Mouse (Mus musculus) olfactory bulb, adult 2 months (tissue): ENCODE measurements around the gene Parp8. TPM values are rescaled to one million over a fixed set of nuclear protein-coding genes. Genes with fewer than 3 reads are reported as not detected.

Source experiments
- H3K27ac ChIP-seq: fragments of 200-500 bp; 2 replicates; pipeline ENCODE4 v1.5.1; 2012; ENCODE audit warnings: low read depth, low read length; ENCODE audit not compliant: insufficient read depth
- H3K4me1 ChIP-seq: fragments of 200-500 bp; 2 replicates; pipeline ENCODE4 v1.6.1; 2012; ENCODE audit warnings: low read length; ENCODE audit not compliant: control insufficient read depth, insufficient read depth
- H3K4me3 ChIP-seq: fragments of 200-500 bp; 2 replicates; pipeline ENCODE4 v1.5.1; 2012; ENCODE audit warnings: mild to moderate bottlenecking, low read depth, low read length, moderate library complexity; ENCODE audit not compliant: insufficient read depth
- CTCF ChIP-seq: fragments of 200-500 bp; IDR thresholded peaks from 2 replicates; pipeline ENCODE4 v1.5.1; 2012; ENCODE audit warnings: low read depth, mild to moderate bottlenecking, low read length, moderate library complexity; ENCODE audit not compliant: insufficient read depth
- POLR2A ChIP-seq: fragments of 200-500 bp; IDR thresholded peaks from 2 replicates; pipeline ENCODE4 v1.6.1; 2012; ENCODE audit warnings: mild to moderate bottlenecking, low read depth, low read length, moderate library complexity; ENCODE audit not compliant: insufficient read depth
- WGBS: fragments of 180-500 bp; shearing (Covaris S2); methylation state at CpG from one replicate; pipeline ENCODE4 v1.1.7; 2018; 5-methylcytosine and 5-hydroxymethylcytosine counted together
- polyA plus RNA-seq: library from polyadenylated mRNA; stranded (reverse); fragments of >200 nt; gene quantifications from 2 replicates; pipeline ENCODE4 v1.2.4, GENCODE M21; 2012; ENCODE audit warnings: low replicate concordance; ENCODE audit not compliant: missing spikeins, insufficient read depth, insufficient read length

Gene Parp8
- polyA plus RNA-seq, 1 experiment, result not detected

GRCm38 (mm10) chr13:117000493-117000892, 24.8 kb downstream of the Parp8 start:
- 90% methylated on average over 3 of the region's 3 CpGs for WGBS
- TF ChIP-seq CTCF (no peak), POLR2A (no peak)

GRCm38 (mm10) chr13:116991560-116991959, 33.8 kb downstream of the Parp8 start:
- Histone ChIP-seq H3K4me3 (no peak overlapping the region), H3K4me1 (no peaks in the 10 kb centered on the region), H3K27ac (no peak overlapping the region)
- WGBS, result 85% methylated on average over 7 of the region's 7 CpGs
- TF ChIP-seq CTCF, result no peak

More at GRCm38 (mm10) chr13:117000493-117000892, 24.8 kb downstream of the Parp8 start:
- no peak overlapping the region for H3K4me3 ChIP-seq
- no peak overlapping the region for H3K27ac ChIP-seq
- H3K4me1 ChIP-seq, result no peaks in the 10 kb centered on the region

GRCm38 (mm10) chr13:116990327-116990726, 35.0 kb downstream of the Parp8 start:
- H3K27ac ChIP-seq, result no peak overlapping the region
- no peaks in the 10 kb centered on the region for H3K4me1 ChIP-seq
- TF ChIP-seq POLR2A (no peak), CTCF (no peak)
- 94% methylated on average over 4 of the region's 4 CpGs for WGBS
- H3K4me3 ChIP-seq, result no peak overlapping the region

GRCm38 (mm10) chr13:116988706-116989105, 36.6 kb downstream of the Parp8 start:
- H3K4me1 ChIP-seq, result no peaks in the 10 kb centered on the region
- no peak overlapping the region for H3K27ac ChIP-seq
- no peak overlapping the region for H3K4me3 ChIP-seq
- 93% methylated on average over 2 of the region's 2 CpGs for WGBS
- TF ChIP-seq POLR2A (no peak), CTCF (no peak)

- H3K4me3 ChIP-seq, result no peak overlapping the region
- TF ChIP-seq CTCF (no peak), POLR2A (no peak)
- 85% methylated on average over 7 of the region's 7 CpGs for WGBS
- H3K4me1 ChIP-seq, result no peaks in the 10 kb centered on the region
- no peak overlapping the region for H3K27ac ChIP-seq
These were observed 37.1 kb downstream of the Parp8 start for GRCm38 (mm10) chr13:116988208-116988607.

GRCm38 (mm10) chr13:116987284-116987683, 38.1 kb downstream of the Parp8 start:
- Histone ChIP-seq H3K4me1 (no peaks in the 10 kb centered on the region), H3K4me3 (no peak overlapping the region), H3K27ac (no peak overlapping the region)
- TF ChIP-seq POLR2A, result no peak
- TF ChIP-seq CTCF, result no peak
- WGBS, result 86% methylated on average over 3 of the region's 3 CpGs

GRCm38 (mm10) chr13:116986658-116987057, 38.7 kb downstream of the Parp8 start:
- TF ChIP-seq POLR2A, result no peak
- no peak for TF ChIP-seq CTCF
- Histone ChIP-seq H3K27ac (no peak overlapping the region), H3K4me1 (no peaks in the 10 kb centered on the region), H3K4me3 (no peak overlapping the region)
- 98% methylated on average over 7 of the region's 7 CpGs for WGBS

GRCm38 (mm10) chr13:116974081-116974860, 51.1 kb downstream of the Parp8 start:
- peaks cover 2% of the 10 kb centered on the region; the same call in 1 of the 2 replicates for H3K4me1 ChIP-seq
- WGBS, result 77% methylated on average over 7 of the region's 7 CpGs
- TF ChIP-seq POLR2A (no peak), CTCF (no peak)
- H3K27ac ChIP-seq, result no peak overlapping the region
- H3K4me3 ChIP-seq, result no peak overlapping the region

GRCm38 (mm10) chr13:116973491-116973890, 51.8 kb downstream of the Parp8 start:
- peaks cover 2% of the 10 kb centered on the region; the same call in 1 of the 2 replicates for H3K4me1 ChIP-seq
- 64% methylated on average over 7 of the region's 7 CpGs for WGBS
- H3K4me3 ChIP-seq, result no peak overlapping the region
- H3K27ac ChIP-seq, result no peak overlapping the region
- TF ChIP-seq POLR2A (no peak), CTCF (no peak)
